Mouse (Mus musculus) inflammation-experienced regulatory T-cells, adult 6 months (primary cell): ENCODE results near the gene Xylb. TPM values are rescaled to one million over a fixed set of nuclear protein-coding genes. Genes with fewer than 3 reads are reported as not detected.
"Not testable (repeated sequence)": the region's sequence is repeated elsewhere in the genome, so short reads cannot be mapped to it uniquely, and the experiment has no call there.

Source experiments
- ATAC-seq: one replicate; pipeline ENCODE4 v1.8.0; 2017
- polyA plus RNA-seq, 3 experiments: library from polyadenylated mRNA; unstranded; fragments of 100-300 nt; shearing (Covaris generic); gene quantifications; one replicate each; pipeline ENCODE4 v1.2.1; 2017

The Xylb gene
- polyA plus RNA-seq, 3 experiments from 2014 or later = 0.38 to 0.63 TPM; not detected in 1

DNA sequence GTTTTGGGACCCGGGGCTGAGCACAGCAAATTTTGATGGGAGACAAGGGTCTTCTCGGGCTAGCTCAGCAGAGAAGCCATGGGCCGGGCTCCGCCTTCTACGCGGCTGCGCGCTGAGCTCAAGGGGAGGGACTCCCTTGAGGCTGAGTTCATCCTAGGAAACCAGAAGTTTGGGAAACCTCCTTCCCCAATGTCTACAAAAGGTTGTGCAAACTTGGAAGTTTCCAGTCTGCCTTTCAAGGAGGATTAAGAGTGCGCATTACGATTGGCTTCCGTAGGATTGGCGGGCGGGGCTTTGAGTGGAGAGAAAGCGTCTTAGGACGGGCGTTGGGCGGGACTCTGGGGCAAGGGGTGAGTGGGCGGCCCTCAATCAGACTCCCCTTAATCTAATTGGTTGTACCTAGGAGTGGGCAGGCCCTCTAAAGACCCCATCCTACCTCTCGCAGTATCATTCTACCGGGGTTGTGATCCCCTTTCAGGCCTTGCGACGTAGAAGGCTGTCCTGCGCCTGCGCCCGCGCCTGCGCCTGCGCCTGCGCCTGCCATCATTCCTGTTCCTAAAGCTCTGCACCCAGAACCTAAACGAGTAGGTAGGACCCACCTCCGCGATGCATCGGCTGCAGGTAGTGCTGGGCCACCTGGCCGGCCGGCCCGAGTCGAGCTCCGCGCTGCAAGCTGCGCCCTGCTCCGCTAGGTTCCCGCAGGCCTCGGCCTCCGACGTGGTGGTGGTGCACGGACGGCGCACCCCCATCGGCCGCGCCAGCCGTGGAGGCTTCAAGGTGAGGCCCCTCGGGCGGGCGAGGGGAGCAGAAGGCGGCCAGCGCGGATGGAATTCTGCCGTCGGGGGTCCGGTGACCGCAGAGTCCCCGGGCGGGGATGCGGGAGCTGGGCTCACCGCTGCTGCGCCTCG is 16.0 kb upstream of the Xylb start, which contains the start of gene Myd88:
Gene Myd88, minus strand, starts transcription at position 503 of the 908 bp plus-strand sequence.
- ATAC-seq = peak; percentile 94

DNA sequence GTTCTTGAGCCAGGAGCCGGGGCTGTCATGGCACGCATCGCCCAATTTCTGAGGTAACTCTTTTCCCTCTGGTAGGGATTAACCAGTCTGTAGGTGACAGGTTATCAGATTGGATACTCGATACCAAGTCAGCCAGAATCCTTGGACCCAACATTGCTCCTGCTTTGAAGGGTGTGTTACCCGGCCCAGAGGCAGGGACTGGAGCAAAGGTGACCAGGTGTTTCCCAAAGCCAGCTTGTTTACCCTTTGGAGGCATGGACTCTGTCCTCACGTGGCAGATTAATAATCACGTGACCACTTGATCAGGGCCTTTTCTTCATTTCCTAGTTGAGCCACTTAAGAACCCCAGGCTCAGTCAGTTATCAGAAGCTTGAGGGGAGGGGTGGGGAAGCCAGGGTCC is 14.5 kb upstream of the Xylb start:
- ATAC-seq = no peak

DNA sequence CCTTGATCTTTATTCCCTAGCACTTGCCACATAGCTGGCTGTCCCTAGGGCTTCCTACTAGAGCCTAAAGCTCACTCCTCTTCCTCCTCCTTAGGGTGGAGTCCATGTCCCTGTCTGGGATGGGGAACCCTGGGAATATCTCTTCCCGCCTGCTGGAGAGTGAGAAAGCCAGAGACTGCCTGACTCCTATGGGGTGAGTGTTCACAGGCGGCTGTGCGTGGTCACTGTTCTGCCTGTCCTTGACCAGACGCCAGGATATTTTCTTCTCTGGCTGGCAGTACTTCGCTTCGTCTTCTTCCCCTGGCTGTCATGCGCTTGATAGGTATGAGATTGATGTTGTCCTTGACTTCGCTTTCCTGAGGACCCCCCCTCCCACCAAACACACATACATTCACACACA is 10.8 kb upstream of the Xylb start:
- no peak for ATAC-seq

DNA sequence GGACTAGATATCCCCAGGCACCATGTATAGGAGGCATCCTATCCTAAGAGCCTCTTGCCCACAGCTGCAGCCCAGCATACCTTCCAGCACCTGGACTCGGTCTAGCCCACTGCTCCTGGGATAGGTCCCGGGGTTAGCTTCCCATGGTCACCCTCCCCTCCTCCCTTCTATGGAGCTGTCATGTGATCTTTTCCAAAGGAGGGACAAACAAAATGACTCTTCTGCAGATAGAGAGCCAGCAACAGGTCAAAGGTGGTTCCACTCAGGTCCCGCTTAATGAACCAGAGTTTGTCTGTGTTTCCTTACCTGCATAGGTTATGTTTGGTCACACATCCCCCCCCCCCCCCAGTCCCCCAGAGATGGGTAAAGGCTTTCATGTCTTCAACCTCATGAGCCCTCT is 6.7 kb upstream of the Xylb start:
- no peak for ATAC-seq

DNA sequence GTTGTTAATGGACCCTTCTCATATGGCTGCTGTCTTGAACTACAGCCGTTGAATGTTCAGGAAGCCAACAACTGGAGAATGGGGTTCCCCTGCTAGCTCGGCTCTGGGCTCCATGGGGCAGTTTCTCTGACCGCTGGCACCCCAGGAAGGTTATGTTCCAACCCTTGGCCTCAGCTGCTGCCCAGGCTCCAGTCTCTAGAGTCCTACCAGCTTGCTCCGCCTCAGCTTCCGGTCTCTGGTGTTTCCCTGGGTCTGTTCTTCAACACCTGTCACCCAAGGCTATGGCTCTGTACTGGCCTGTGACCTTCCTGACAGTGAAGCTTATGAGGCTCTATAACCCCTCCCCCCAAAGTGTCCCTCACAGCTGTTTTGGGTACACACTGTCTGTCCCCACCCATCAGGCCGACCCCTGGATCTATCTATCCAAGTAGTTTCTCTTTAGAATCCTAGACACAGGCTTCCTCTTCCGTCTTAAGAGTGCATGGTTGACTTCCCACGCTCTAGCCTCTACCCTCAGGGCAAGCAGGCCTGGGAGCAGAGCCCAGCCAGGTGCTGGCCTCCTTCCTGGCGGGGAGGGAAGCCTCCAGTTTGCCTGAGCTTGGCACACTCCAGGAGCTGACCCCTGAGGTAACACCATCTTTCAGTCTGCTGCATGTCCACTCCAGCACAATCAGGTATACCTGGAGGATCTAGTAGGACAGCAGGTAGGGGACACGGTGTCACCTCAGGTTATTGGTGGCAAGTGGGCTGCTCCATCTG is 6.1 kb upstream of the Xylb start:
- no peak for ATAC-seq

DNA sequence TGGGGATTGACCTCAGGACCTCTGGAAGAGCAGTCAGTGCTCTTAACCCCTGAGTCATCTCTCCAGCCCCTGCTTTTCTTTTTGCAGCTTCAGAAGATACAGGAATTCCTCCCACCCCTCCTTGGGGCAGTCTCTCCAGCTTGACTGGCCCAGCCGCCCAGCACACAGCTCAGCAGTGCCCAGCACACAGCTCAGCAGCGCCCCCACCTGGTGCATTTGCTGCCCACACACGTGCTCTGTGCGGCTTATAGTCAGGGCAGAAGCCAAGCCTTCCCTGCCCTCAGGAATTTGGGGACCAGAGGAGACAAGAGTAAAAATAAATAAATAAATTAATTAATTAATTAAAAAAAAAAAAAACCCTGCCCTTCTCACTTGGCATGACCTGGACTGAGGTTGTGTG is 5.1 kb upstream of the Xylb start:
- peak; percentile 83 for ATAC-seq

DNA sequence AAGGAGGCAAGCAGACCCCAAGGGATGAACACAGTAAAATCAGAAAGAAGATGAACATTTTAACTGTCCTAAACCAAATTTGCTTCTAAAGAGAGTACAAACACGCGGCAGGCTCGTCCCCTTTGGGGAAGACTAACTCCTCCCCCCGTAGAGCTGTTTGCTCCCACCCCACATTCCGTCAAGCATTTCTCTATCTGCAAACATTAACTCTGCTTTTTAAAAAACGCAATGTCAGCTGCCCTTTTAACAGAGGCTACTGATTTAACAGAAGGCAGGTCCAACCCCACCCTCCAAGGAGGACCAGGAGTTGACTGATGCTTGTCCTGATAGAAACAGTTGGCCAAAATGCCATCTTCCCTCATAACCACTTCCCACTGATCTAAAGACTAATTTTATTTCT is 3.3 kb upstream of the Xylb start:
- no peak for ATAC-seq

DNA sequence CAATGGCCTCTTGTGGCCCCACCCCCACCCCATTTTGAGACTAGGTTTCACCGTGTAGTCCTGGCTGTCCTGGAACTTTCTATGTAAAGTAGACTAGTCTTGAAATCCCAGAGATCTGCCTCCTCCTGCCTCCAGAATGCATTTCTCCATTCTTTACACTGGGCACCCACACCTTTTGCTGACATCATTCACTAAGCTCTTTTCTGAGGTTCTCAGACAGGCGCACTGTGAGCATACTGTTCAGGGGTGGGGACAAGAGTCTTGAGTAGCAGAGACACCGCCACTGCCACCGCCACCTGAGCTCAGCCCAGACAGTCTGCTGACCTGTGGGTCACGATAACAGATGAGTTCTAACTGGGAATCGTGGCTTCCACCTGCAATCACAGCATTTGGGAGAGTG is 1.2 kb upstream of the Xylb start:
- ATAC-seq = no peak

DNA sequence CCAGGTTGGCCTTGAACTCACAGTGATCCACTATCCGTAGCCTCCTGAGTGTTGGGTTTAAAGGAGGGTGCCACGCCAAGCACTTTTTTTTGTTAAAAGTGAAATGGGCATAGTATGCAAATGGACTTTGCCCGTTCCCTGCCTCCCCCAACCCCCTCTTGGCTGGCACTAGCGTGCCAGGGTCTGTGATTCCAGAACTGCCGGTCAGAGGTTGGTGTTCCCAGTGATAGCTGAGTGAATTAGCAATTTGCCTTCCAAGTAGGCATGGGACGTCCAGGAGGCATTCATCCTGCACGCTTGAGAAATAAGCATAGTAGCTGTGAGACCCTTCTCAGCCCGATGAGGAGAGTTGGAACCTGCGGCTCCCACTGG is 863 bp downstream of the Xylb start:
- no peak for ATAC-seq

DNA sequence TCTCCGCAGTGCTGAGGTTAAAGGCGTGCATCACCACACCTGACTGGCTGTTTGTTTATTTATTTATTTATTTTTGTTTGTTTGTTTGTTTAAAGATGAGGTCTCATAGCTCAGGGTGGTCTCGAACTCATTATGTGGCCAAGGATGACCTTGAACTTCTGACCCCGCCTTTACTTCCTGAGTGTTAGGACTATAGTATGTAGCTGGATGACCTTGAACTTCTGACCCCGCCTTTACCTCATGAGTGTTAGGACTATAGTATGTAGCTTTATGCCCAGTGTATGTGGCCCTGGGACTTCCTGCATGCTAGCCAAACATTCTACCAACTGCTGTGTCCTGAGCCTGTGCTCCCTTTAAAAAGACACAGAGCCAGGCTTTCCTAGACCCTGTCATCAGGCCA is 4.2 kb downstream of the Xylb start:
- ATAC-seq = no peak

DNA sequence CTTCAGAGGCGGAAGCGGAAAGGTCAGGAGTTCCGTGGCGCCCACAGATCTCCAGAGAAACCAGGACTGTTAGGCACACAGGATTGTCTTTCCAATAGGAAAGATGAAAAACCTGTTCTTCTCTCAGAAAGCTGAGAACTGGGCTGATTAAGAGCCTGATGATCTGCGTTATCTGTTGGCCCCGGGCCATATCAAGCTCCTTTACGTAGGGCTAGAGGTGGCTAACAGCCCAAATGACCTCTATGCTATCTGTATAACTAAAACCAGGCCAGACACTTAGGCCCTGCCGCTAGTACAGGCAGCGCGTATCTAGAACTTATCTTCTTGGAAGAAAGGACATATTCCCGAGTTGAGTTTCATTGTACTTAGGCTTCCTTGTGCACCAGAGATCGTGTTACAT is 6.0 kb downstream of the Xylb start:
- no peak for ATAC-seq

DNA sequence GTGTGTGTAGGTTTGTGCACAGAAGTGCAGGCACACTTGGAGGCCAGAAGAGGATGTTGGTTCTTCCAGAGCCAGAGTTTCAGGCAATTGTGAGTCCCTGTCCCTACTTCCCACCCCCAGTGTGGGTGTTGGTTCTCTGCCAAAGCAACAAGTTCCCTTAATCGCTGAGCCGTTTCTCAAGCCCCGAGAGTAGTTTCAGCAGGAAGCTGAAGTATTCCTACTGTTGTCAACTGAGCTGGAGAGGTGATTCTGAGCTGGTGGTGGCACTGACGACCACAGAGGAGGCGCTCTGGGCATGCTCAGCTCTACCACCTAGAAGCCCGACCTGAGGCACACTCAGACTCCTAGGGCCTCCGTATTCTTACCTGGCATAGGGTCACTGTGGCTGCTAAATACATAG is 8.1 kb downstream of the Xylb start, which contains the start of gene Slc22a14:
Gene Slc22a14, minus strand, starts transcription at position 270 of the 400 bp plus-strand sequence.
- ATAC-seq = no peak

DNA sequence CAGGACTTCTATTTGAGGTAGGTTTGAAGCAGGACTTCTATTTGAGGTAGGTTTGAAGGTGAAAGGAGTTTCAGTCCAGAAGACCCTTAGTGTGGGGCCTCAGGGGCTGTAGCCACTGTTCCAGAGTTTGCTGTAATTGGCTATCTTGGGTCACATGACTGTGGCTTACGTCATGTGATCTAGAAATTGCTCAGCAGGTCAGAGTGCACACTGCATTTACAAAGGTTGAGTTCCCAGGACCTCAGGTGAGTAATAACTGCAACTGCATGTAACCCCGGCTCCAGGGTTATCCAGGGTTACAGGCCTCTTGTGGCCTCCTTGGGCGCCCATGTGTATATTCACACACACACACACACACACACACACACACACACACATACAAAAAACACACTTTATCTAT is 11.2 kb downstream of the Xylb start:
- ATAC-seq = no peak

DNA sequence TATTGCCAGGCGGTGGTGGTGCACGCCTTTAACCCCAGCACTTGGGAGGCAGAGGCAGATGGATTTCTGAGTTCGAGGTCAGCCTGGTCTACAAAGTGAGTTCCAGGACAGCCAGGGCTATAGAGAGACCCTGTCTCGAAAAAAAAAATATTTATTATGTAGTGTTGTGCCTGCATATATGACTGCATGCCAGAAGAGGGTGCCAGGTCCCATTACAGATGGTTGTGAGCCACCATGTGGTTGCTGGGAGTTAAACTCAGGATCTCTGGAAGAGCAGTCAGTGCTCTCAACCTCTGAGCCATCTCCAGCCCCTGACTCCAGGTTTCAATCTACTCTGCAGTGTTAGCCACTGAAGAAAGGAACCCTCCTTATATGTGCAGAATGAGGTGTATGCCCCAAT is 13.6 kb downstream of the Xylb start:
- not testable (repeated sequence) for ATAC-seq

DNA sequence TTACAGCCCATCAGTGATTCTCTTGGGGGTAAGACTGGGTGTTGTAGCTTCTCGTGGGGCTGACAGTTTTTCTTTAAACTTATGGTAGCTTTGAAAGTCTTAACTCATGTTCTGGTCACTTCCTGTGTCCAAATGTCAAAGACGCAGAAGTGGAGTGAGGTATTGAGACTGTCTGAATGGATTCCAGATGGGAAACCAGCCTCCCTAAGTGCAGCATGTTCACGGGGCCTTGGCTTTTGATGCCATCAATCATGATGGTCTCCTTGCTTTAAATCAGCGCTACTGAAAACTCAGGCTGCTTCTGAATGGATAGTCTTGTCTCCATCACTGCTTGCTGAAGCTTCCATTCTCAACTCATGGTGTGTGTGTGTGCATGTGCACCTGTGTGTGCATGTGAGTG is 14.1 kb downstream of the Xylb start:
- no peak for ATAC-seq

DNA sequence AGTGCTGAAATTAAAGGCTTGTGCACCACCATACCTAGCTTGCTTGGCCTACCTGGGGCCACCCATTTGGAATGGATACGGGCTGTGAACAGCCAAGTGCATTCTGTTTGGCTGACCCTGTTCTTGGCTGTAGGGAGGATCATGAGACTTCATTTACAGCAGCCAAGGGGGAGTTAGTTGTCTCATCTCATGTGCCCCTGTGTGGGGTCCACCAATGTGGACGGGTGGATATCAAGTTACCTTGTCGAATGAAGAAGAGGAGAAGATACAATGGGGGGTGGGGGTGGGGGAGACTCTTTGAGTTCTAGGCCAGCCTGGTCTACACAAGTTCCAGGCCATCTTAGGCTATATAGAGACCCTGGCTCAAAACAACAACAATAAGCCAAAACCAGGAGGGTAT is 17.8 kb downstream of the Xylb start:
- no peak for ATAC-seq

DNA sequence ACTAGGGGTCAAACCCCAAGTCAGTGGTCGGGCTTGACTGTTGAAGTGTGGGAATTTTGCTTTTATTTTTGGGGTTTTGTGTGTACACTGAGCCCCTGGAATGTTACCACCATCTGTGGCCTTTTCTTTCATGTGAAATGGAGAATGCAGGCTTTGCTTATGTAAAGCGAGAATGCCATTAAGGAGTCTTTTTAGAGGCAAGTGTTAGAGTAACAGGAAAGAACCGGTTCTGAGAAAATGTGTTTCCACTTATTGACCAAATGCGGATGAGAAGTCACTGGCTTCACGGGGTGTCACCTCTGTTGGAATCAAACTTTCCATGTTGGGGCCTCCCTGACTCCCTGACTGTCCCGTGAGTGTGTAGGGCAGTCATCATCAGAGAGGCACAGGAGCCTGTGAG is 18.4 kb downstream of the Xylb start:
- ATAC-seq = no peak

DNA sequence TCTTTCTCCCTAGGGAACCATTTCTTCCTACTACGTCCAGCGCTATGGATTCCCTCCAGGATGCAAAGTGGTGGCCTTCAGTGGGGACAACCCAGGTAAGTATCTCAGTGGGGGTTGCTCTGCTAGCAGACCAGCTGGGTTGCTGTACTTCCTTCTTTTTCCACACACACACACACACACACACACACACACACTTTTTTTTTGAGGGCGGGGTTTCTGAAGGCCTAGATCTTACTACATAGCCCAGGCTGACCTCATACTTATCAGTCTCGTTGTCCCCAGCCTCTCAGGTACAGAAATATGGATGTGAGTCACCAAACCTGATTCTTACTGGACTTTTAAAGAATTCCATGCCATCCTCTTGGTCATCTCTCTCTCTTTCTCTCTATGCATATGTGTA is 21.1 kb downstream of the Xylb start:
- ATAC-seq = no peak

DNA sequence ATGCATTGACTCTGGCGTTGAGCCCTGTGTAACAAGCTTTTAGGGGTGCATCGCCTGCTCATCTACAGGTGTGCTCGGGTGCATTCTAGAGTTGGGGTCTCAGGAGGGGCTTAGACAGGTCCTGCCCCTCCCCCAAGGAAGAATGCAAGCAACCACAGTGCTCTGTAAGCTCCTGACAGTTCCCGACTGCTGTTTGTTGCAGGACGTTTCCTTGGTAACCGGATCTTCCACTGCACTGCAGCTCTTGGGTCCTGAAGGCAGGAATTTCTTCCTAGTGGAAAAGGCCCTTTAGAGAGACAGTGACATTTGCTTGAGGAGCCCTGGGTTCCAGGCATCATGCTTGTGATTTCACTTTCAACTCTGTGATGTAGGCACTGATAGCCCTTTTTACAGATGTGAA is 25.4 kb downstream of the Xylb start:
- ATAC-seq = no peak

DNA sequence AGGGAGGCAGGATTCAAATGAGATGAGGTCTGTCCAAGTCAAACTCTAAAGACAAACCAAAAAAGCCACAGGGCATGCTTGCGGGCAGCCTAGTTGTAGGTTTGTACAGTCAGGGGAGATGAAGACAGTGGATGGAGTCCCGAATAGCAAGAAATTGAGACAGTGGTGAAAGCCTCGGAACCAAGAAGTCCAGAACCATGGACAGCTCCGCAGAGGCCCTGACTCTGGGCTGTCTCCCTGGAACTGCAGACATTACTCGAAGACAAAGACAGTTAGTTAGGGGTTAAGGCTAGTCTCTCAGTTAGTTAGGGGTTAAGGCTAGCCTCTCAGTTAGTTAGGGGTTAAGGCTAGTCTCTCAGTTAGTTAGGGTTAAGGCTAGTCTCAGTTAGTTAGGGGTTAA is 31.8 kb downstream of the Xylb start:
- ATAC-seq = no peak

DNA sequence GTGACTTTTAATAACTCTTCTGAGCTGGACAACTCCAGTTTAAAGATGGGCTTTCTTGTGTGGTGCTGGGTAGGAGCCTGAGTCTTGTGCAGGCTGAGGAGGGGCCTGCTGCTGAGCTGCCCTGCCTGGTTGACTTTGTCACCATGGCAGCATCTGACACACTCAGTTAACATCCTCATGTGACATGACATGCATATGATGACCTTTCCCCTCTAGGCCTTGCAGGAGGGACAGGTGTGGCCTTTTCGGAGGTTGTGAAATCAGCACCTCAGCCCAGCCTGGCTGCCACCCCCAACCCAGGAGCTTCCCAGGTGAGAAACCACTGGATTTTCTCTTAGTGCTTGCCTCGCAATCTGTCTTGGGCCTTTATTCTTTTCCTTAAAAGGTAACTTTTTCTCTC is 33.0 kb downstream of the Xylb start:
- no peak for ATAC-seq

DNA sequence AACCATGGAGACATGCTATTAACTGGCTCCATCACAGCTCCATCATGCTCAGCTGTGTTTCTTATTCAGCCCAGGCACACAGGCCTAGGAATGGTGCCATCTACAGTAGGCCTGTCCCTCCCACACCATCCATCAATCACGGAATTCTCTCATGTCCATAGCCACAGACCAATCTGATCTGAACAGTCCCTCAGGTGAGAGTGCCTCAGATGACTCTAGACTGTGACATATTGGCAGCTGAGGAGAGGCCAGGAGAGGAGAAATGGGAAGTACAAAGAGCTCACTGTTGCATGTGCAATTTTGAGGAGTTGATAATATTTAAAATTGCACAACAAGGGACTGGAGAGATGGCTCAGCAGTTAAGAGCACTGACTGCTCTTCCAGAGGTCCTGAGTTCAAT is 37.6 kb downstream of the Xylb start:
- ATAC-seq = no peak

DNA sequence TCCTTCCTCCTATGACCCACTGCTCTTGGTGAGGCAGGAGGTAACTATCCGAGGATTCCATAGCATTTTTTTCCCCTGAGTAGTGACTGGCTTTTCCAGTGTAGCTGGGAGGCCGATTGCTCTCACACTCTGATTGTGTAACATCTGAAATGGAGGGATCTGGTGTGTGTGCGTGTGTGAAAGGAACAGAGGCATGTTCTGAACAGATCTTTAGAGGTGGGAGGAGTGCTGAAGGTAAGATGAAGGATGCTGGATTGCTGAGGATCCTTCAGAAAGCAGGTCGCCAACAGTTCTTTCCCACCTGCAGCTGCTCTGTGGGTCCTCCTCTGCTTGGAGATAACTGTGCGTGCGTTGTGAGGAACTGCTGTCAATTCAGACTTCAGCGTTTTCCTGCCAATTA is 44.2 kb downstream of the Xylb start:
- no peak for ATAC-seq

DNA sequence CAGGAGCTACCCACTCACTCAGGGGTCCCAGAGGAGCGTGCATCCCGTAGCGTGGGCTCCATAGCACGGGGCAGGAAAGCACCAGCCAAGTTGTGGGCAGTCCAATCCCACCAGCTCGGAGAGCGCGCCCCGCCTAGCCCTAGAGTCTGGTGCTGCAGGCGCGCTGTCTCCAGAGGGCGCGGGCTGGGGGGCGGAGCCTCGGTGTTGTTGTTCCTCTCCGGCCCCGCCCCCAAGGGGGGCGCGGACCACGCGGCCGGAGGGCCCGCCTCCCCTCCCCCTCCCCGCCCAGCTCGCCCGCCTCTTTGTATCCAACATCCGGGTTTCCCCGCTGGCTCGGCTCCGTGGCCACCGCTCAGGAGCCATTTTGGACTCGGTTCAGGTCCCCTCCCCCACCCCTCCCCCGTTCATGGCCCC is 44.6 kb downstream of the Xylb start, which contains the start of gene Acvr2b:
Gene Acvr2b, plus strand, starts transcription at position 318 of the 414 bp plus-strand sequence.
- no peak for ATAC-seq
